Mouse (Mus musculus) bone marrow macrophage, adult 2 months (primary cell): ENCODE measurements around the gene Pacsin2.

Experiments
- CTCF ChIP-seq: IDR thresholded peaks from 2 replicates; pipeline ENCODE4 v1.5.1; 2012; ENCODE audit warnings: low read depth, mild to moderate bottlenecking, low read length, moderate library complexity
- POLR2A ChIP-seq: IDR thresholded peaks from 2 replicates; pipeline ENCODE4 v1.6.1; 2012; ENCODE audit warnings: mild to moderate bottlenecking, low read depth, low read length, borderline replicate concordance

DNA sequence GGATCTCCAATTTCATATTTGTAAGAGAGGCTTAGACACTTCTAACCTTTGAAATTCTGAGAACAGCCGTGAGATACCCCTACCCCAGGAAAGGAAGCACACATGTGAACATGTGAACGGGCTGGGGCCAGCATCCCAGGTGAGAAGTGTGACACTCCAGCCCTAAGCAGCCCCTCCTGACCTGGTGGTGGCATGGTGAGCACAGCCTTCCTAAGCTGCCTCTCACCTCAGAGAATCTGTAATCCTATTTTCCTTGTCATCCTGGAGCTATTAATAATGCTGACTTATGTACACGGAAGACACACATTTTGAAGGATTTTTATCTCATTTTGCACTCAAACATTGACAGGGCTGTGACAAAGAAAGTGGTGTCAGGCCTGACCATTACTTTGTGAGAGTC, 3.5 kb downstream of the Pacsin2 start:
- TF ChIP-seq CTCF (no peak), POLR2A (no peak)
